Mouse (Mus musculus) neural tube, embryonic 14.5 days (tissue): ENCODE measurements around the gene Scfd2. TPM values are rescaled to one million over a fixed set of nuclear protein-coding genes. Genes with fewer than 3 reads are reported as not detected.
A peak's percentile ranks its signal among the peaks of the same experiment; 100 is the strongest.

Experiments used
- ATAC-seq: fragments of 200-750 bp; cut with Nextera tagmentation; 2 replicates; pipeline ENCODE4 v1.8.0; 2017; ENCODE audit warnings: low read depth, mild to moderate bottlenecking, moderate TSS enrichment, moderate library complexity
- H3K27ac ChIP-seq: fragments of 300-500 bp; sonication (generic); 2 replicates; pipeline ENCODE4 v1.5.1; 2014; ENCODE audit warnings: low read depth, mild to moderate bottlenecking, control low read depth, low read length, moderate library complexity, mixed read lengths
- H3K27me3 ChIP-seq: fragments of 300-500 bp; sonication (generic); 2 replicates; pipeline ENCODE4 v1.6.1; 2014; ENCODE audit warnings: low read length; ENCODE audit not compliant: control insufficient read depth, insufficient read depth
- H3K36me3 ChIP-seq: fragments of 300-500 bp; sonication (generic); 2 replicates; pipeline ENCODE4 v1.6.1; 2014; ENCODE audit warnings: low read length, mixed read lengths; ENCODE audit not compliant: control insufficient read depth, insufficient read depth
- H3K4me1 ChIP-seq: fragments of 300-500 bp; sonication (generic); 2 replicates; pipeline ENCODE4 v1.6.1; 2014; ENCODE audit warnings: low read length; ENCODE audit not compliant: control insufficient read depth, insufficient read depth
- H3K4me2 ChIP-seq: fragments of 300-500 bp; sonication (generic); 2 replicates; pipeline ENCODE4 v1.6.1; 2014; ENCODE audit warnings: mild to moderate bottlenecking, low read depth, low read length, control low read depth
- H3K4me3 ChIP-seq: fragments of 300-500 bp; sonication (generic); 2 replicates; pipeline ENCODE4 v1.5.1; 2014; ENCODE audit warnings: low read depth, low read length, control low read depth, mixed read lengths
- H3K9ac ChIP-seq: fragments of 300-500 bp; sonication (generic); replicated peaks from 2 replicates; pipeline ENCODE4 v1.6.1; 2014; ENCODE audit warnings: low read depth, mild to moderate bottlenecking, control low read depth, low read length, mixed read lengths
- H3K9me3 ChIP-seq: fragments of 300-500 bp; sonication (generic); 2 replicates; pipeline ENCODE4 v1.6.1; 2016; ENCODE audit warnings: low read length; ENCODE audit not compliant: control insufficient read depth
- WGBS: fragments of 180-500 bp; shearing (Covaris S2); extraction: QIAGEN DNeasy Blood & Tissue Kit; methylation state at CpG from one replicate; pipeline ENCODE4 v1.1.7; 2014; 5-methylcytosine and 5-hydroxymethylcytosine counted together
- polyA plus RNA-seq: library from polyadenylated mRNA; unstranded; fragments of >200 nt; fragmentation: Nextera tagmentation; extraction: Ambion mirVana; gene quantifications from 2 replicates; pipeline ENCODE4 v1.2.1, GENCODE M21; 2014

Gene Scfd2
- polyA plus RNA-seq, 1 experiment from 2014 or later: 18.3 TPM

- no peak for ATAC-seq
- Histone ChIP-seq H3K9me3 (no peaks in the 10 kb centered on the region), H3K4me2 (no peak overlapping the region), H3K36me3 (no peaks in the 10 kb centered on the region), H3K4me1 (no peaks in the 10 kb centered on the region), H3K4me3 (no peak overlapping the region), H3K9ac (no peak overlapping the region), H3K27ac (no peak overlapping the region), H3K27me3 (no peaks in the 10 kb centered on the region)
- 84% methylated on average over 3 of the region's 3 CpGs for WGBS
These were observed 85.7 kb downstream of the Scfd2 start for GRCm38 (mm10) chr5:74445861-74446260.

GRCm38 (mm10) chr5:74438353-74438752 is 93.2 kb downstream of the Scfd2 start:
- H3K4me2 ChIP-seq: no peak overlapping the region
- 90% methylated on average over 8 of the region's 8 CpGs for WGBS
- H3K36me3 ChIP-seq: no peaks in the 10 kb centered on the region
- H3K4me3 ChIP-seq: no peak overlapping the region
- no peaks in the 10 kb centered on the region for H3K9me3 ChIP-seq
- H3K27ac ChIP-seq: no peak overlapping the region
- ATAC-seq: no peak
- no peak overlapping the region for H3K9ac ChIP-seq
- 0 out of 2 replicates have a peak, but pooled peaks cover 3% of the 10 kb centered on the region for H3K4me1 ChIP-seq
- H3K27me3 ChIP-seq: no peaks in the 10 kb centered on the region

- Histone ChIP-seq H3K9ac (no peak overlapping the region), H3K4me1 (0 out of 2 replicates have a peak, but pooled peaks cover 4% of the 10 kb centered on the region), H3K9me3 (no peaks in the 10 kb centered on the region), H3K36me3 (no peaks in the 10 kb centered on the region), H3K4me2 (peak overlapping the region; percentile 25; the same call in 1 of the 2 replicates), H3K27me3 (no peaks in the 10 kb centered on the region), H3K4me3 (no peak overlapping the region), H3K27ac (no peak overlapping the region)
- WGBS: 3% methylated on average over 9 of the region's 9 CpGs
- ATAC-seq: no peak
These were observed 97.9 kb downstream of the Scfd2 start for GRCm38 (mm10) chr5:74433580-74434147.

GRCm38 (mm10) chr5:74432879-74433539 is 98.5 kb downstream of the Scfd2 start:
- Histone ChIP-seq H3K4me2 (peak overlapping the region; percentile 29; the same call in 1 of the 2 replicates), H3K4me1 (0 out of 2 replicates have a peak, but pooled peaks cover 4% of the 10 kb centered on the region), H3K9me3 (no peaks in the 10 kb centered on the region), H3K9ac (no peak overlapping the region), H3K36me3 (no peaks in the 10 kb centered on the region), H3K27me3 (no peaks in the 10 kb centered on the region), H3K4me3 (no peak overlapping the region), H3K27ac (no peak overlapping the region)
- ATAC-seq: peak; percentile 63; the same call in 1 of the 2 replicates
- WGBS: 12% methylated on average over 14 of the region's 14 CpGs

GRCm38 (mm10) chr5:74420615-74421132 is 110.9 kb downstream of the Scfd2 start:
- Histone ChIP-seq H3K4me2 (no peak overlapping the region), H3K9ac (no peak overlapping the region), H3K27ac (no peak overlapping the region), H3K27me3 (no peaks in the 10 kb centered on the region), H3K9me3 (no peaks in the 10 kb centered on the region), H3K4me3 (no peak overlapping the region), H3K4me1 (no peaks in the 10 kb centered on the region), H3K36me3 (no peaks in the 10 kb centered on the region)
- ATAC-seq: no peak
- 84% methylated on average over 5 of the region's 5 CpGs for WGBS

- Histone ChIP-seq H3K27me3 (no peaks in the 10 kb centered on the region), H3K36me3 (no peaks in the 10 kb centered on the region), H3K4me1 (no peaks in the 10 kb centered on the region), H3K9ac (no peak overlapping the region), H3K9me3 (no peaks in the 10 kb centered on the region), H3K4me3 (no peak overlapping the region), H3K27ac (no peak overlapping the region), H3K4me2 (no peak overlapping the region)
- WGBS: 98% methylated on average over 3 of the region's 3 CpGs
- no peak for ATAC-seq
These were observed 119.0 kb downstream of the Scfd2 start for GRCm38 (mm10) chr5:74412557-74412956.

GRCm38 (mm10) chr5:74404887-74405286 is 126.7 kb downstream of the Scfd2 start:
- no peak for ATAC-seq
- Histone ChIP-seq H3K27ac (no peak overlapping the region), H3K27me3 (no peaks in the 10 kb centered on the region), H3K9me3 (no peaks in the 10 kb centered on the region), H3K4me3 (no peak overlapping the region), H3K36me3 (no peaks in the 10 kb centered on the region), H3K4me1 (no peaks in the 10 kb centered on the region), H3K4me2 (no peak overlapping the region), H3K9ac (no peak overlapping the region)
- WGBS: 86% methylated on average over 4 of the region's 5 CpGs

GRCm38 (mm10) chr5:74404083-74404482 is 127.5 kb downstream of the Scfd2 start:
- Histone ChIP-seq H3K4me2 (no peak overlapping the region), H3K4me3 (no peak overlapping the region), H3K27ac (no peak overlapping the region), H3K36me3 (no peaks in the 10 kb centered on the region), H3K4me1 (no peaks in the 10 kb centered on the region), H3K9ac (no peak overlapping the region), H3K9me3 (no peaks in the 10 kb centered on the region), H3K27me3 (no peaks in the 10 kb centered on the region)
- ATAC-seq: no peak
- WGBS: 81% methylated on average over 5 of the region's 5 CpGs

GRCm38 (mm10) chr5:74402626-74403025 is 128.9 kb downstream of the Scfd2 start:
- ATAC-seq: no peak
- Histone ChIP-seq H3K27me3 (no peaks in the 10 kb centered on the region), H3K36me3 (no peaks in the 10 kb centered on the region), H3K9ac (no peak overlapping the region), H3K27ac (no peak overlapping the region), H3K4me2 (no peak overlapping the region), H3K4me1 (no peaks in the 10 kb centered on the region), H3K4me3 (no peak overlapping the region), H3K9me3 (no peaks in the 10 kb centered on the region)
- WGBS: 86% methylated on average over 4 of the region's 4 CpGs
